Mouse (Mus musculus): ENCODE results near the gene Ccdc146. TPM values are rescaled to one million over a fixed set of nuclear protein-coding genes. Genes with fewer than 3 reads are reported as not detected.

The Ccdc146 gene
- polyA plus RNA-seq, 1 experiment: not detected

DNA sequence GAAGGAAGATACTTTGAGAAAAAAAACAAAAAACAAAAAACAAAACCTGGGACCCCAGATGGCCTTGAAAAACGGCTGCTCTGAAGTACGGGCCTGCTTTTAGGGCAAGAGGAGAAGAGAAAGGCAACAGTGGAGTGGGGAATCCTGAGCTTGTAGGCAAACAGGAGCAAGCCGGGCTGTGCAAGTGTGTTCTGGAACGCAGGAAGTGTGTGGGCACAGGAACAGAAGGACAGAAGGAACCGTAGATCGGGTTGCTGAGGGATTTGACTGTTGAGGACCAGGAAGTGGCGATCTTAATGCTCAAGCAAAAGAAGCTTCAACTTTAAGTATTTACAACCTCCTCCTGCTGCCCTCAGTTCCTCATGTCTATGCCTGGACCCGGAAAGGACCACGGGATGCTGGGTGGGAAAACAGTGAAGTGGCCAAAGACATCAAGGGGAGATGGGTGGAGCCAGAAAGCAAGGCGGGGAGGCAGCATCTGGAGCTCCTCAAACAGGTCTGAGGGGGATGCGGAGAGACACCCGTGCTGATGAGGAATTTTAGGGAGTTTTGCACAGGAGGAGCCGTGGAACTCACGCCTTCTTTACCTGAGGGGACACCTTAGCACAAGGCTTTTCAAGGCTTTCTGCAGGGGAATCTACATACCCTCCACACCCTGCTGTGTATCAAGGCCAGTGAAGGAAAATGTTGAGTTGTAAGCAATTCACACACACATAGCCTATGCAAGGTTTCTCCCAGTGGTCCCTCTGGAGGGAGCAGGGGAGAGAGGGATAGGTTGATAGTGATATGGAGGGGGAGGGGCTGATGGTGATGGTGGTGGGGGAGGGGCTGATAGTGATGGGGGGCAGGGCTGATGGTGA is 40.9 kb downstream of the Ccdc146 start:
- no peak overlapping the region for H3K4me3 ChIP-seq (ENCODE audit: low read depth, low read length)
- H3K27ac ChIP-seq (ENCODE audit: insufficient read depth, low read length): no peak overlapping the region
- H3K27me3 ChIP-seq (ENCODE audit: control insufficient read depth, insufficient read depth, low read length, poor library complexity, severe bottlenecking): no peaks in the 10 kb centered on the region
- peaks cover 7% of the 10 kb centered on the region for H3K4me1 ChIP-seq (ENCODE audit: control insufficient read depth, insufficient read depth, low read length)
- H3K9me3 ChIP-seq (replicated peaks; ENCODE audit: control insufficient read depth, insufficient read depth, low read length, poor library complexity, severe bottlenecking): no peaks in the 10 kb centered on the region
- no peaks in the 10 kb centered on the region for H3K36me3 ChIP-seq (ENCODE audit: control insufficient read depth, insufficient read depth, low read length, poor library complexity, severe bottlenecking)
- no peak for TF ChIP-seq EP300 (IDR thresholded peaks at IDR 0.05; ENCODE audit: insufficient read depth, low read depth, low read length)
- TF ChIP-seq CTCF (IDR thresholded peaks at IDR 0.05; ENCODE audit: low read depth, low read length): no peak
- no peak for TF ChIP-seq POLR2A (IDR thresholded peaks at IDR 0.05; ENCODE audit: insufficient read depth, low read length)
- H3K9ac ChIP-seq (ENCODE audit: low read depth, poor library complexity, severe bottlenecking): no peak overlapping the region

DNA sequence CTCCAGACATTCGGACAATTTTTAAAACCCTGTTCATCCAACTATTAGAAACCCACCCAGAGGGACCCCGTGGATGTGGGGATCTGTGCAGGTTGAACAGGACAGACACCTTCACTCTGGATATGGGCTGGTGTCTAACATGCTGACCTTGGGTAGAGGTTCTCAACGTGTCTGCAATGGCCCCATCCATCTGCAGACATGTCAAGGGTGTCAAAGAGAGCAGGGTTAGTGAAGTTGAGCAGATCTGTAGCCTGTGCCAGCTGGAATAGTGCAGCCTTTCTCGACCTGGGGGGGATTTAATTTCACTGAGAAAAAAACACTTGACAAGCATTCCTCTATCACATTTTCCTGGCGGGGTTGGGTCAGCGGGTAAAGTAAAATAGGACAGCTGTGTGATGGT is 41.8 kb downstream of the Ccdc146 start:
- Histone ChIP-seq H3K9me3 (replicated peaks; ENCODE audit: control insufficient read depth, insufficient read depth, low read length, poor library complexity, severe bottlenecking) (no peaks in the 10 kb centered on the region), H3K27ac (ENCODE audit: insufficient read depth, low read length) (no peak overlapping the region), H3K36me3 (ENCODE audit: control insufficient read depth, insufficient read depth, low read length, poor library complexity, severe bottlenecking) (no peaks in the 10 kb centered on the region), H3K4me1 (ENCODE audit: control insufficient read depth, insufficient read depth, low read length) (peaks cover 7% of the 10 kb centered on the region), H3K27me3 (ENCODE audit: control insufficient read depth, insufficient read depth, low read length, poor library complexity, severe bottlenecking) (no peaks in the 10 kb centered on the region), H3K4me3 (ENCODE audit: low read depth, low read length) (no peak overlapping the region), H3K9ac (ENCODE audit: low read depth, poor library complexity, severe bottlenecking) (no peak overlapping the region)
- TF ChIP-seq CTCF (IDR thresholded peaks at IDR 0.05; ENCODE audit: low read depth, low read length) (no peak), POLR2A (IDR thresholded peaks at IDR 0.05; ENCODE audit: insufficient read depth, low read length) (no peak), EP300 (IDR thresholded peaks at IDR 0.05; ENCODE audit: insufficient read depth, low read depth, low read length) (no peak)

DNA sequence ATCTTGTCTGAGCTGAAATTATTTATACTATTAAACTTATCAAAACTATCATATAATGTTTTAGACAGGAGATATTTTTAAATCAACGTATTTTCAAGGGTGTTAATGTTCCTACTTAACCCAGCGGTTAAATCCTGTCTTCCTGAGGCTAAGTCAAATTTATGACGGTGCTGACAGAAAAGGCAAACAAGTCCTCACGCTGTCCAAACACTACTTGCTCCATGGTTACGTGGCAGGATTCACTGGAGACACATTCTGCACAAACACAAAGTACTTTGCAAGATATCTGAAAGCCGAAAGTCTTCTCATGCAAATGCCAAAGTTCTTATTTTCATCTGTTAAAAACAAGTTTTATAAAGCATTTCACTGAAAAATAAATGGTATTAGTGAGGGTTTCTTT is 42.5 kb downstream of the Ccdc146 start:
- TF ChIP-seq CTCF (IDR thresholded peaks at IDR 0.05; ENCODE audit: low read depth, low read length) (no peak), EP300 (IDR thresholded peaks at IDR 0.05; ENCODE audit: insufficient read depth, low read depth, low read length) (no peak)
- H3K9ac ChIP-seq (ENCODE audit: low read depth, poor library complexity, severe bottlenecking): no peak overlapping the region

DNA sequence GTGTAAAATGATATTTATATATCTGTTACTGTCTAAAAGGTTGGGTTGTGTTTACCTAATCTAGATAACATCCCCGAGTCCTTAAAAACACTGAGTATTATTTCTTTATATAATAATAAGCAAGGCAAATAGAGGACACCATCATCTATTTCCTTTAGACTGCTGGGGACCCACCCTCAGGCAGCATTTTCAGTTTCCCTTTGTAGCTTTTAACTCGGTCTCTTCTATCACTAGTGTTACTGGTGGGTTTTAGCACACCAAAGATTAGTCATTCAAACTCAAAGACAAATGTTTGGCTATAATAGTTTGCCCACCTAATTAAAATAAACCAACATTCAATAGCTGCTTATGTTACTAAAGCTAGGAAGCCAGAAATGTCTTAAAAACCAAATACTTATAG is 46.1 kb downstream of the Ccdc146 start:
- Histone ChIP-seq H3K27me3 (ENCODE audit: control insufficient read depth, insufficient read depth, low read length, poor library complexity, severe bottlenecking) (no peaks in the 10 kb centered on the region), H3K9ac (ENCODE audit: low read depth, poor library complexity, severe bottlenecking) (no peak overlapping the region), H3K9me3 (replicated peaks; ENCODE audit: control insufficient read depth, insufficient read depth, low read length, poor library complexity, severe bottlenecking) (no peaks in the 10 kb centered on the region), H3K27ac (ENCODE audit: insufficient read depth, low read length) (no peak overlapping the region), H3K4me3 (ENCODE audit: low read depth, low read length) (no peak overlapping the region), H3K36me3 (ENCODE audit: control insufficient read depth, insufficient read depth, low read length, poor library complexity, severe bottlenecking) (no peaks in the 10 kb centered on the region), H3K4me1 (ENCODE audit: control insufficient read depth, insufficient read depth, low read length) (peaks cover under 1% of the 10 kb centered on the region)
- TF ChIP-seq POLR2A (IDR thresholded peaks at IDR 0.05; ENCODE audit: insufficient read depth, low read length) (no peak), CTCF (IDR thresholded peaks at IDR 0.05; ENCODE audit: low read depth, low read length) (no peak), EP300 (IDR thresholded peaks at IDR 0.05; ENCODE audit: insufficient read depth, low read depth, low read length) (no peak)

More for the DNA sequence above, 42.5 kb downstream of the Ccdc146 start:
- Histone ChIP-seq H3K4me1 (ENCODE audit: control insufficient read depth, insufficient read depth, low read length) (peaks cover 7% of the 10 kb centered on the region), H3K27me3 (ENCODE audit: control insufficient read depth, insufficient read depth, low read length, poor library complexity, severe bottlenecking) (no peaks in the 10 kb centered on the region), H3K9me3 (replicated peaks; ENCODE audit: control insufficient read depth, insufficient read depth, low read length, poor library complexity, severe bottlenecking) (no peaks in the 10 kb centered on the region), H3K27ac (ENCODE audit: insufficient read depth, low read length) (no peak overlapping the region), H3K36me3 (ENCODE audit: control insufficient read depth, insufficient read depth, low read length, poor library complexity, severe bottlenecking) (no peaks in the 10 kb centered on the region), H3K4me3 (ENCODE audit: low read depth, low read length) (no peak overlapping the region)

DNA sequence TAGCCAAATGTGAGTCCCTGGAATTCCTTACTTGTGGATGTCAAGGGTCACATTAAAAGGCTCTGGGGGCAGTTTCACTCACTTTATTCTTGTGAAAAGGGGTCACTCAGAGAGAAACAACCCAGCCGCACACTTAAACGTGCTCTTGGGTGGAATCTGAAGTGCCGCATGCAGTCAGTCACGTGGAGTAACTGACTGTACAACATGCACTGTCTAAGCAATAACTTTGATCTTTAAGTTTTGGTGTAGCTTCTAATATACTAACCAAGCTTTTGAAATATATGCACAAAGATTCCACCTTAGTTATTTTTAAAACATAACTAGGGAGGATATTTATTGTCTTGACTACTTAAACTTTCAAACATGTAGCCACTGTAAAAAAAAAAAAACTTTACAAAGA is 47.5 kb downstream of the Ccdc146 start:
- H3K4me1 ChIP-seq (ENCODE audit: control insufficient read depth, insufficient read depth, low read length): no peaks in the 10 kb centered on the region
- H3K9ac ChIP-seq (ENCODE audit: low read depth, poor library complexity, severe bottlenecking): no peak overlapping the region
- H3K4me3 ChIP-seq (ENCODE audit: low read depth, low read length): no peak overlapping the region
- no peaks in the 10 kb centered on the region for H3K36me3 ChIP-seq (ENCODE audit: control insufficient read depth, insufficient read depth, low read length, poor library complexity, severe bottlenecking)
- no peaks in the 10 kb centered on the region for H3K9me3 ChIP-seq (replicated peaks; ENCODE audit: control insufficient read depth, insufficient read depth, low read length, poor library complexity, severe bottlenecking)
- no peaks in the 10 kb centered on the region for H3K27me3 ChIP-seq (ENCODE audit: control insufficient read depth, insufficient read depth, low read length, poor library complexity, severe bottlenecking)
- TF ChIP-seq EP300 (IDR thresholded peaks at IDR 0.05; ENCODE audit: insufficient read depth, low read depth, low read length): no peak
- no peak for TF ChIP-seq POLR2A (IDR thresholded peaks at IDR 0.05; ENCODE audit: insufficient read depth, low read length)
- no peak for TF ChIP-seq CTCF (IDR thresholded peaks at IDR 0.05; ENCODE audit: low read depth, low read length)
- no peak overlapping the region for H3K27ac ChIP-seq (ENCODE audit: insufficient read depth, low read length)

DNA sequence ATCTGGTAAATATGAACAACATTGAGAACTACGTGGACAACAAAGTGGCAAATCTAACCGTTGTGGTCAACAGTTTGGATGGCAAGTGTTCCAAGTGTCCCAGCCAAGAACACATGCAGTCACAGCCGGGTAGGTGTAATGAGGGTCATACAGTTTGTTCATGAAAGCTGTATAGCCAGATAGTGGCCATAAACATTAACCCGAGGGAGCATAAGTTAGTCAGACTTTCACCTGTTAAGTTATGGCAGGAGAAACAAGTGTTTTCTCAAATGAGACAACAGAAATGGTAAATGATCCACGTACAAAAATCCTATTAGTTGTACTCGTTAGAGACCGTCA is 51.3 kb downstream of the Ccdc146 start:
- Histone ChIP-seq H3K4me1 (ENCODE audit: control insufficient read depth, insufficient read depth, low read length) (no peaks in the 10 kb centered on the region), H3K36me3 (ENCODE audit: control insufficient read depth, insufficient read depth, low read length, poor library complexity, severe bottlenecking) (no peaks in the 10 kb centered on the region), H3K27me3 (ENCODE audit: control insufficient read depth, insufficient read depth, low read length, poor library complexity, severe bottlenecking) (no peaks in the 10 kb centered on the region; the same call in 1 of the 2 replicates), H3K27ac (ENCODE audit: insufficient read depth, low read length) (no peak overlapping the region), H3K4me3 (ENCODE audit: low read depth, low read length) (no peak overlapping the region), H3K9me3 (replicated peaks; ENCODE audit: control insufficient read depth, insufficient read depth, low read length, poor library complexity, severe bottlenecking) (no peaks in the 10 kb centered on the region), H3K9ac (ENCODE audit: low read depth, poor library complexity, severe bottlenecking) (no peak overlapping the region)
- TF ChIP-seq CTCF (IDR thresholded peaks at IDR 0.05; ENCODE audit: low read depth, low read length): no peak
- TF ChIP-seq POLR2A (IDR thresholded peaks at IDR 0.05; ENCODE audit: insufficient read depth, low read length): no peak
- no peak for TF ChIP-seq EP300 (IDR thresholded peaks at IDR 0.05; ENCODE audit: insufficient read depth, low read depth, low read length)

All from ES-Bruce4 (cell line).